Mouse (Mus musculus): ENCODE measurements around the gene Gp1bb.
A peak's percentile ranks its signal among the peaks of the same experiment; 100 is the strongest.

Gene Gp1bb

GRCm38 (mm10) chr16:18628948-18629340 lies 6.7 kb upstream of the Gp1bb start:
- DNase-seq (ENCODE audit: low spot score in 2 of 2) = no peak

- DNase-seq (ENCODE audit: low spot score in 2 of 2) = no peak
These were observed 6.2 kb upstream of the Gp1bb start for GRCm38 (mm10) chr16:18628206-18628947.

- no peak for DNase-seq (ENCODE audit: low spot score in 2 of 2)
These were observed 5.0 kb upstream of the Gp1bb start for GRCm38 (mm10) chr16:18627163-18627562.

GRCm38 (mm10) chr16:18626376-18626878 lies 4.2 kb upstream of the Gp1bb start, which contains the start of gene Gm49601:
Gene Gm49601, minus strand, starts transcription at chr16:18626427.
- DNase-seq (ENCODE audit: low spot score in 2 of 2) = peak; percentile 61 to 82

- no peak for DNase-seq (ENCODE audit: low spot score in 2 of 2)
These were observed 3.6 kb upstream of the Gp1bb start for GRCm38 (mm10) chr16:18625791-18626311.

- DNase-seq (ENCODE audit: low spot score in 2 of 2) = no peak
These were observed 2.9 kb upstream of the Gp1bb start for GRCm38 (mm10) chr16:18625097-18625496.

- no peak for DNase-seq (ENCODE audit: low spot score in 2 of 2)
These were observed 2.4 kb upstream of the Gp1bb start for GRCm38 (mm10) chr16:18624641-18625040.

- no peak for DNase-seq (ENCODE audit: low spot score in 2 of 2)
These were observed 1.7 kb upstream of the Gp1bb start for GRCm38 (mm10) chr16:18623751-18624540.

- DNase-seq (ENCODE audit: low spot score in 2 of 2) = no peak
These were observed 930 bp upstream of the Gp1bb start for GRCm38 (mm10) chr16:18622916-18623750.

- no peak for DNase-seq (ENCODE audit: low spot score in 2 of 2)
These were observed 721 bp downstream of the Gp1bb start for GRCm38 (mm10) chr16:18621362-18622001.

- DNase-seq (ENCODE audit: low spot score in 2 of 2) = no peak
These were observed 1.4 kb downstream of the Gp1bb start for GRCm38 (mm10) chr16:18620601-18621361.

- no peak for DNase-seq (ENCODE audit: low spot score in 2 of 2)
These were observed 2.0 kb downstream of the Gp1bb start for GRCm38 (mm10) chr16:18620201-18620600.

GRCm38 (mm10) chr16:18619110-18619509 lies 3.1 kb downstream of the Gp1bb start:
- DNase-seq (ENCODE audit: low spot score in 2 of 2) = no peak

- no peak for DNase-seq (ENCODE audit: low spot score in 2 of 2)
These were observed 3.9 kb downstream of the Gp1bb start for GRCm38 (mm10) chr16:18618297-18618696.

- peak; percentile 70 to 88 for DNase-seq (ENCODE audit: low spot score in 2 of 2)
These were observed 4.7 kb downstream of the Gp1bb start for GRCm38 (mm10) chr16:18617370-18618065.

GRCm38 (mm10) chr16:18613301-18613700 lies 8.9 kb downstream of the Gp1bb start:
- no peak for DNase-seq (ENCODE audit: low spot score in 2 of 2)

- no peak for DNase-seq (ENCODE audit: low spot score in 2 of 2)
These were observed 10.5 kb downstream of the Gp1bb start for GRCm38 (mm10) chr16:18611752-18612151.

- DNase-seq (ENCODE audit: low spot score in 2 of 2) = no peak
These were observed 13.1 kb downstream of the Gp1bb start for GRCm38 (mm10) chr16:18609099-18609498.

GRCm38 (mm10) chr16:18608226-18608625 lies 14.0 kb downstream of the Gp1bb start:
- DNase-seq (ENCODE audit: low spot score in 2 of 2) = no peak

GRCm38 (mm10) chr16:18605705-18606104 lies 16.5 kb downstream of the Gp1bb start:
- no peak for DNase-seq (ENCODE audit: low spot score in 2 of 2)

All from thymus, postnatal 10 days (tissue).